Mouse (Mus musculus): Measurements from ENCODE around the gene Apol9a. TPM values are rescaled to one million over a fixed set of nuclear protein-coding genes. Genes with fewer than 3 reads are reported as not detected.
"Not testable (repeated sequence)": the region's sequence is repeated elsewhere in the genome, so short reads cannot be mapped to it uniquely, and the experiment has no call there.

Gene Apol9a
- polyA plus RNA-seq, 1 experiment from 2014 or later: not detected

DNA sequence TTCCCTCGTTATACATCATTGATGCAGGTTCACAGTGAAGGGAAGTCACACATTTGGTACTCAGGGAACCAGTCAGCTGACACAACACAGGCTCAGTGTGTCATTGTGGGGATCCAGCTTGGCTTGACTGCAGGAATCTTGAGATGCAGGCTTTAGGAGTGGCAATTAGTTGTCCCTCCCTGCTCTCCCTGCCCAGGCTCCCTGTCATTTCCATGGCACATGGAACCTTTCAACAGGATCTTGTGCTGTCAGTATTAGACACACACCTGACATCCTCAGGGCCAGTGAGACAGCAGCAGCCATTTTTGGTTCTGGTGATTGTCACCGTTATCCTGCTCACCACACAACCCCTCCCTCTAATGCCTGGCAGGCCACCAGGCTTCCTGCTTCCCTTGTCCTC is 4.7 kb upstream of the Apol9a start:
- H3K4me2 ChIP-seq (ENCODE audit: low read depth, low read length); H3K36me3 ChIP-seq (ENCODE audit: control insufficient read depth, insufficient read depth); H3K27ac ChIP-seq (ENCODE audit: low read length); H3K9ac ChIP-seq (ENCODE audit: low read depth, low read length); H3K9me3 ChIP-seq (replicated peaks; ENCODE audit: control insufficient read depth, low read length); H3K4me3 ChIP-seq (ENCODE audit: low read depth, low read length); H3K4me1 ChIP-seq (ENCODE audit: control insufficient read depth, low read depth, low read length); H3K27me3 ChIP-seq (ENCODE audit: control insufficient read depth, insufficient read depth, low read depth, low read length); ATAC-seq (ENCODE audit: low read depth): not testable (repeated sequence)
- WGBS (ENCODE audit: insufficient replicate concordance): 54% methylated on average over 2 of the region's 2 CpGs

DNA sequence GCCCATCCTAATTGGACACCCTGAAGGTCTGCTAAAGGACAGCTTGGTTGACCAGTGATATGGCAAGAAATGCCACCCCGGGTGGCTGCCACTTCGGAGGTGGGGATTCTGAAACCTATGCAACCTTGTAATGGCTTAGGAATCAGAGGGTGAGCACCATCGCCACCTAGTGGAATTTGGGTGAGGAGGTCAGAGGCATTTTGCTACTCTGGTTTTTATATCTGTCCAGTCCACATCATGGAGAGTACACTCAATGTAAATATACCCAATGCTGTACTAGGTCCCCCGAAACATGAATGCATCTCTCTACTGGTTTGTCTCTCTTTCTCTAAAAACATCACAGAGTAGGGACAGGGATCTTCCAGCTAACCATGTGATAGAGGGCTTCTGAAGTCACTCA is 1.8 kb upstream of the Apol9a start:
- H3K27me3 ChIP-seq (ENCODE audit: control insufficient read depth, insufficient read depth, low read depth, low read length); H3K27ac ChIP-seq (ENCODE audit: low read length); ATAC-seq (ENCODE audit: low read depth); H3K36me3 ChIP-seq (ENCODE audit: control insufficient read depth, insufficient read depth); H3K9ac ChIP-seq (ENCODE audit: low read depth, low read length); H3K4me1 ChIP-seq (ENCODE audit: control insufficient read depth, low read depth, low read length); H3K4me2 ChIP-seq (ENCODE audit: low read depth, low read length); H3K4me3 ChIP-seq (ENCODE audit: low read depth, low read length); H3K9me3 ChIP-seq (replicated peaks; ENCODE audit: control insufficient read depth, low read length): not testable (repeated sequence)
- WGBS (ENCODE audit: insufficient replicate concordance): 17% methylated on average over 4 of the region's 4 CpGs

GRCm38 (mm10) chr15:77406370-77406769 is 4.6 kb downstream of the Apol9a start:
- not testable (repeated sequence) for H3K27ac ChIP-seq (ENCODE audit: low read length); H3K9ac ChIP-seq (ENCODE audit: low read depth, low read length); H3K27me3 ChIP-seq (ENCODE audit: control insufficient read depth, insufficient read depth, low read depth, low read length); H3K4me3 ChIP-seq (ENCODE audit: low read depth, low read length); H3K36me3 ChIP-seq (ENCODE audit: control insufficient read depth, insufficient read depth); H3K4me2 ChIP-seq (ENCODE audit: low read depth, low read length); H3K9me3 ChIP-seq (replicated peaks; ENCODE audit: control insufficient read depth, low read length); ATAC-seq (ENCODE audit: low read depth); H3K4me1 ChIP-seq (ENCODE audit: control insufficient read depth, low read depth, low read length)
- 55% methylated on average over 10 of the region's 10 CpGs for WGBS (ENCODE audit: insufficient replicate concordance)

- 52% methylated on average over 9 of the region's 9 CpGs for WGBS (ENCODE audit: insufficient replicate concordance)
- peak within 1 kb of the TSS; percentile 1; the same call in 1 of the 2 replicates for H3K27ac ChIP-seq (ENCODE audit: low read length)
- not testable (repeated sequence) for H3K36me3 ChIP-seq (ENCODE audit: control insufficient read depth, insufficient read depth); H3K4me3 ChIP-seq (ENCODE audit: low read depth, low read length); H3K27me3 ChIP-seq (ENCODE audit: control insufficient read depth, insufficient read depth, low read depth, low read length); H3K9ac ChIP-seq (ENCODE audit: low read depth, low read length); H3K4me1 ChIP-seq (ENCODE audit: control insufficient read depth, low read depth, low read length); H3K4me2 ChIP-seq (ENCODE audit: low read depth, low read length); H3K9me3 ChIP-seq (replicated peaks; ENCODE audit: control insufficient read depth, low read length)
- 0 out of 2 replicates have a peak, but pooled peaks have one; percentile 14 for ATAC-seq (ENCODE audit: low read depth)
These were observed 11.9 kb downstream of the Apol9a start, which contains the start of gene Apol7a for GRCm38 (mm10) chr15:77399027-77399426. Apol7a (minus strand) TSS chr15:77399110.

DNA sequence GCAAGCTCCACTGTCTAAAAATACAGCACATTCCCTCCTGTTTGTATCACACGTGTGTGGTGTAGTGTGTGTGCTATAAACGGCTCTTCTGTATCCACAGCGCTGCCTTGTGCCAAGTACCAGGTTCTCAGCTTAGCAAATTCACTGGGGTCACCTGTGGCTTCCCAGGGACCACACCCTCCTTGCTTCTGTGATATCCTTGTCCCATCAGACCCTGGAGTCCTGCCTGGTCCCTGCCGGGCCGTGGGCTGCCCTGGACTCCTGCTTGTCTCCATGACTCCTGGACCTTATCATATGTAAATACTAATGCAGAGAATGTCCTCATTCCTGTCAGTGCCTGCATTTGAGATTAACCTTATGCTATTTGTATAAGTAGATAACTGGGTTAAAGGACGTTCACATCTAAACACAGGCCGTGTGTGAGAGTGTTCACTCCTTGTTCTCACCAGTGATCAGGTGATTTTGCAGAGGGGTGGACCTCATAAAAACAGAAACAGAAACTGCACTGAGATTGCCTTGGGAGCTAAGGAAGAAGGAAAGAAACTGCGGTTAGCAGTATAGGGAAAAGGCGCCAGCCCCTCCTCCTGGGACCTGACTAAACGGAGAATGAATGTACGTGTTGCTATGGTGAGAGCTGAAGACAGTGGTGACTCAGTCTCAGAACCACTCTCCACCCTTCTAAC is 13.3 kb downstream of the Apol9a start:
- ATAC-seq (ENCODE audit: low read depth): peak; percentile 86
- H3K4me3 ChIP-seq (ENCODE audit: low read depth, low read length); H3K9me3 ChIP-seq (replicated peaks; ENCODE audit: control insufficient read depth, low read length); H3K4me1 ChIP-seq (ENCODE audit: control insufficient read depth, low read depth, low read length); H3K36me3 ChIP-seq (ENCODE audit: control insufficient read depth, insufficient read depth); H3K4me2 ChIP-seq (ENCODE audit: low read depth, low read length); H3K9ac ChIP-seq (ENCODE audit: low read depth, low read length); H3K27me3 ChIP-seq (ENCODE audit: control insufficient read depth, insufficient read depth, low read depth, low read length): not testable (repeated sequence)
- 55% methylated on average over 11 of the region's 11 CpGs for WGBS (ENCODE audit: insufficient replicate concordance)
- H3K27ac ChIP-seq (ENCODE audit: low read length): peak overlapping the region; percentile 59

- not testable (repeated sequence) for H3K4me1 ChIP-seq (ENCODE audit: control insufficient read depth, low read depth, low read length); H3K27ac ChIP-seq (ENCODE audit: low read length); H3K9ac ChIP-seq (ENCODE audit: low read depth, low read length); H3K4me2 ChIP-seq (ENCODE audit: low read depth, low read length); H3K27me3 ChIP-seq (ENCODE audit: control insufficient read depth, insufficient read depth, low read depth, low read length); H3K36me3 ChIP-seq (ENCODE audit: control insufficient read depth, insufficient read depth); H3K4me3 ChIP-seq (ENCODE audit: low read depth, low read length); ATAC-seq (ENCODE audit: low read depth); H3K9me3 ChIP-seq (replicated peaks; ENCODE audit: control insufficient read depth, low read length)
- 58% methylated on average over 2 of the region's 3 CpGs for WGBS (ENCODE audit: insufficient replicate concordance)
These were observed 17.1 kb downstream of the Apol9a start for GRCm38 (mm10) chr15:77393832-77394231.

DNA sequence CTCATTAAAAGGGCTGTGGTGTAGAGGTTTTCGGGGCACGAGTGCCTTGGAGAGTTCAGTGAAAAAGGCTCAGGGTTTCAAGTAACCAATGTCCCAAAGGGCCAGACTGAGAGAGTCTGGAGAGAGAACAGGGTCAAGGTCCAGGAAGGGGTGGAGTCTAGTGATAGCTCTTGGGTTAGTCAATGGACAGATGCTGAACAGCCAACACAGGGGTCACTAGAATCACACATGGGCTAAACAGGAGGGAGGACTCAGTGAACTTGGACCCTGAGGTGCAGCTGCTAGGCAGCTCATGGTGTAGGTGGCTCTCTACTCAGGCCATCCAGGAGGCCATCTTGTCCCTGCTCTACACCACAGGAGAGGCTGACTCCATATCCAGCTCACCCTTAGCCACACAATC is 23.5 kb downstream of the Apol9a start:
- Histone ChIP-seq H3K27ac (ENCODE audit: low read length) (no peak overlapping the region), H3K27me3 (ENCODE audit: control insufficient read depth, insufficient read depth, low read depth, low read length) (no peaks in the 10 kb centered on the region)
- peak; percentile 55 for ATAC-seq (ENCODE audit: low read depth)

DNA sequence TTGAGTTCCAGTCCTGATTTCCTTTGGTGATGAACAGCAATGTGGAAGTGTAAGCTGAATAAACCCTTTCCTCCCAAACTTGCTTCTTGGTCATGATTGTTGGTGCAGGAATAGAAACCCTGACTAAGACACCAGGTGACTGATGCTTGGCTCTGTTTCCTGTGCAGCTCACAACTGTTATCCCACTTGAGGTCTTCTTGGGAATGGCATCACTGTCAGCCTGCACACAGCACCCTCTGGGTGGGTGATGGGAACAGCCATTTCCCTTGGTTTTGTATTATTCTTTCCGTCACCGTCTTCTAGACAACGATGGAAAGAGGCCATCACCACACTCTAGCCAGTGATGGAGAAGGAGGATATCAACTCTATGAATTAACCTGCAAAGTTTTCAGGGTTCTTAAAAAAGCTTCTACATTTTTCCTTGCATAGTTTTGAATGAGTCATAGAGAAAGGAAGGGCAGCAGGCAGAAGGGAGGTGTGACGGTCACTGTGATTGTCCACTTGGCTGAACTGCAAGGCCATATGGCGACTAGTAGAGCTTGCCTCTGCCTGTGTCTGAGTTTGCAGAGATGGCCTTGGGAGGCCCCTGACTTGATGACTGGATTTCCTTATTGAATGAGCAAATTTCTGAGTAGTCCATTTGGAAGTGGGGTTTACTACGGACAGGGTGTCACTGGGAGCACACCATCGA is 26.4 kb downstream of the Apol9a start:
- H3K4me2 ChIP-seq (ENCODE audit: low read depth, low read length): no peak overlapping the region
- H3K4me1 ChIP-seq (ENCODE audit: control insufficient read depth, low read depth, low read length): no peaks in the 10 kb centered on the region; the same call in none of the 2 replicates
- H3K27me3 ChIP-seq (ENCODE audit: control insufficient read depth, insufficient read depth, low read depth, low read length): no peaks in the 10 kb centered on the region
- WGBS (ENCODE audit: insufficient replicate concordance): 71% methylated on average over 7 of the region's 7 CpGs
- no peak for ATAC-seq (ENCODE audit: low read depth)
- H3K27ac ChIP-seq (ENCODE audit: low read length): no peak overlapping the region
- H3K9me3 ChIP-seq (replicated peaks; ENCODE audit: control insufficient read depth, low read length): no peaks in the 10 kb centered on the region
- H3K9ac ChIP-seq (ENCODE audit: low read depth, low read length): no peak overlapping the region
- no peak overlapping the region for H3K4me3 ChIP-seq (ENCODE audit: low read depth, low read length)
- H3K36me3 ChIP-seq (ENCODE audit: control insufficient read depth, insufficient read depth): no peaks in the 10 kb centered on the region

More for the DNA sequence above, 23.5 kb downstream of the Apol9a start:
- Histone ChIP-seq H3K36me3 (ENCODE audit: control insufficient read depth, insufficient read depth) (no peaks in the 10 kb centered on the region), H3K9ac (ENCODE audit: low read depth, low read length) (no peak overlapping the region), H3K9me3 (replicated peaks; ENCODE audit: control insufficient read depth, low read length) (no peaks in the 10 kb centered on the region), H3K4me2 (ENCODE audit: low read depth, low read length) (no peak overlapping the region), H3K4me1 (ENCODE audit: control insufficient read depth, low read depth, low read length) (no peaks in the 10 kb centered on the region; the same call in none of the 2 replicates), H3K4me3 (ENCODE audit: low read depth, low read length) (no peak overlapping the region)
- 63% methylated on average over 2 of the region's 2 CpGs for WGBS (ENCODE audit: insufficient replicate concordance)

DNA sequence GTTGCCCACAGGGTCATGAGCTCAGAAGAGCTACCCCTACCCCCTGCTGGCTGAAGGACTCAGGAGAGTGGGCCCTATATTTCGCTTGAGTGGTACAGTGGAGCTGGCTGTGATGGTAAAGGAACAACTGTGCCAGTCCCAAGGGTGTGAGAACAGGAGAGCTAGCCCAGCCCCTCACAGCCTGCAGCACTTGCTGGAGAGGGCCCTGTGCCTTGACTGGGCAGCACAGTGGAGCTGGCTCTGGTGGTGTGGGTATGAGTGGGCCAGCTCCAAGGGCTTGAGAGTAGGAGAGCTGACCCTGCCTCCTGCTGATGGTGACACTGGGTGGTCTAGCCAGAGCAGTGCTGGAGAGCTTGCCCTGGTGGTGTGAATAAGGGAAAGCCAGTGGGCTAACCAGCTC is 28.1 kb downstream of the Apol9a start:
- ATAC-seq (ENCODE audit: low read depth): 0 out of 2 replicates have a peak, but pooled peaks have one; percentile 12
- Histone ChIP-seq H3K4me2 (ENCODE audit: low read depth, low read length) (no peak overlapping the region), H3K27me3 (ENCODE audit: control insufficient read depth, insufficient read depth, low read depth, low read length) (no peaks in the 10 kb centered on the region), H3K9me3 (replicated peaks; ENCODE audit: control insufficient read depth, low read length) (no peaks in the 10 kb centered on the region), H3K4me1 (ENCODE audit: control insufficient read depth, low read depth, low read length) (no peaks in the 10 kb centered on the region; the same call in none of the 2 replicates), H3K9ac (ENCODE audit: low read depth, low read length) (no peak overlapping the region), H3K36me3 (ENCODE audit: control insufficient read depth, insufficient read depth) (no peaks in the 10 kb centered on the region), H3K4me3 (ENCODE audit: low read depth, low read length) (no peak overlapping the region), H3K27ac (ENCODE audit: low read length) (peak overlapping the region; percentile 53; the same call in 1 of the 2 replicates)
- WGBS (ENCODE audit: insufficient replicate concordance): 37% methylated on average over 1 of the region's 1 CpGs
